Mouse (Mus musculus) hindbrain, embryonic 12.5 days (tissue): ENCODE measurements around the gene Cdk7. TPM values are rescaled to one million over a fixed set of nuclear protein-coding genes. Genes with fewer than 3 reads are reported as not detected.

ENCODE experiments used
- ATAC-seq: fragments of 200-750 bp; cut with Nextera tagmentation; 2 replicates; pipeline ENCODE4 v1.8.0; 2017; ENCODE audit warnings: moderate TSS enrichment; ENCODE audit not compliant: low FRiP score
- H3K27ac ChIP-seq: fragments of 300-500 bp; sonication (generic); 2 replicates; pipeline ENCODE4 v1.5.1; 2016; ENCODE audit warnings: mild to moderate bottlenecking
- H3K27me3 ChIP-seq: fragments of 300-500 bp; sonication (generic); 2 replicates; pipeline ENCODE4 v1.6.1; 2016; ENCODE audit warnings: mild to moderate bottlenecking
- H3K36me3 ChIP-seq: fragments of 300-500 bp; sonication (generic); 2 replicates; pipeline ENCODE4 v1.6.1; 2016; ENCODE audit warnings: mild to moderate bottlenecking
- H3K4me1 ChIP-seq: fragments of 300-500 bp; sonication (generic); 2 replicates; pipeline ENCODE4 v1.6.1; 2016
- H3K4me2 ChIP-seq: fragments of 300-500 bp; sonication (generic); replicated peaks from 2 replicates; pipeline ENCODE4 v1.6.1; 2016; ENCODE audit warnings: mild to moderate bottlenecking
- H3K4me3 ChIP-seq: fragments of 300-500 bp; sonication (generic); 2 replicates; pipeline ENCODE4 v1.5.1; 2016; ENCODE audit warnings: mild to moderate bottlenecking
- H3K9ac ChIP-seq: fragments of 300-500 bp; sonication (generic); 2 replicates; pipeline ENCODE4 v1.6.1; 2016; ENCODE audit warnings: mild to moderate bottlenecking, moderate library complexity
- H3K9me3 ChIP-seq: fragments of 300-500 bp; sonication (generic); replicated peaks from 2 replicates; pipeline ENCODE4 v1.6.1; 2016; ENCODE audit warnings: mild to moderate bottlenecking
- WGBS: fragments of 180-500 bp; shearing (Covaris S2); methylation state at CpG from one replicate; pipeline ENCODE4 v1.1.7; 2016; 5-methylcytosine and 5-hydroxymethylcytosine counted together
- polyA plus RNA-seq: library from polyadenylated mRNA; unstranded; fragments of >200 nt; fragmentation: Nextera tagmentation; extraction: Ambion mirVana; gene quantifications from 2 replicates; pipeline ENCODE4 v1.2.1, GENCODE M21; 2016

Cdk7 gene
- polyA plus RNA-seq, 1 experiment from 2014 or later: 74.1 TPM

- Histone ChIP-seq H3K9ac (peak within 1 kb of the TSS; percentile 66), H3K36me3 (peaks cover 14% of the 10 kb centered on the region), H3K27ac (no peak within 1 kb of the TSS), H3K9me3 (no peaks in the 10 kb centered on the region), H3K27me3 (no peaks in the 10 kb centered on the region), H3K4me3 (peak within 1 kb of the TSS; percentile 52), H3K4me2 (peak within 1 kb of the TSS; percentile 83), H3K4me1 (peaks cover 3% of the 10 kb centered on the region; the same call in 1 of the 2 replicates)
- WGBS: under 1% methylated on average over 44 of the region's 44 CpGs
- ATAC-seq: peak; percentile 63; the same call in 1 of the 2 replicates
Measured at GRCm38 (mm10) chr13:100669291-100670022, 61.3 kb downstream of the Cdk7 start, which contains the start of gene Ccdc125. Gene Ccdc125 (plus strand): TSS chr13:100669717.

- Histone ChIP-seq H3K4me2 (no peak overlapping the region), H3K4me3 (no peak overlapping the region), H3K4me1 (no peaks in the 10 kb centered on the region), H3K36me3 (peaks cover 8% of the 10 kb centered on the region; the same call in 1 of the 2 replicates), H3K9ac (no peak overlapping the region), H3K9me3 (no peaks in the 10 kb centered on the region), H3K27me3 (no peaks in the 10 kb centered on the region), H3K27ac (no peak overlapping the region)
- 49% methylated on average over 4 of the region's 4 CpGs for WGBS
- peak; percentile 38; the same call in 1 of the 2 replicates for ATAC-seq
Measured at GRCm38 (mm10) chr13:100659864-100660456, 70.8 kb downstream of the Cdk7 start.

DNA sequence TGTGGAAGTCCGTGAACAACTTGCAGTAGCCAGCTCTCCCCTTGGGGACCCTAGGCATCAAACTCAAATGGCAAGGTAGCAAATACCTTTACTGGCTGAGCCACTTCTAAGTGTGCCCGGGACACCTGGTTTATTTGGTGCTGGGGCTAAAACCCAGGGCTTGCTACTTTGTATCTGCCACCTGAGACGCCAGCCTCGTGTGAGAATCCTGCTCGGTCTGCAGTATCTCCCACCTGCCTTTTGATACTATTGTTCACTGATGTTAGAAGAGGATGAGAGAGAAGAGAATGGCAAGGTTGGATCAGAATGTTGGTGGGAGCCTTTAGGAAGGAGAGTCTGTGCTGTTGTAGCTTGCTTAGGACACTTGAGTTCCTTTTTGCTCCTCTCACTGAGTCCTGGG is 72.6 kb downstream of the Cdk7 start:
- no peak overlapping the region for H3K4me2 ChIP-seq
- no peaks in the 10 kb centered on the region for H3K27me3 ChIP-seq
- no peak overlapping the region for H3K9ac ChIP-seq
- WGBS: 97% methylated on average over 5 of the region's 5 CpGs
- no peak overlapping the region for H3K27ac ChIP-seq
- H3K4me1 ChIP-seq: no peaks in the 10 kb centered on the region
- H3K9me3 ChIP-seq: no peaks in the 10 kb centered on the region
- no peak overlapping the region for H3K4me3 ChIP-seq
- peaks cover 8% of the 10 kb centered on the region; the same call in 1 of the 2 replicates for H3K36me3 ChIP-seq
- ATAC-seq: no peak

Other genes with a start within 250 kb of the Cdk7 start
- 75.9 and 83.2 TPM in 2 replicates for gene Gtf2h2, start 238.4 kb downstream of the Cdk7 start, polyA plus RNA-seq
- 6.4 and 8.1 TPM in 2 replicates for gene Ocln, start 178.2 kb downstream of the Cdk7 start, polyA plus RNA-seq
- gene Marveld2, start 114.0 kb downstream of the Cdk7 start, polyA plus RNA-seq: 3.4 and 4.2 TPM in 2 replicates
- gene Ak6, start 80.0 kb downstream of the Cdk7 start, polyA plus RNA-seq: 257 and 279 TPM in 2 replicates
- gene Rad17, start 79.9 kb downstream of the Cdk7 start, polyA plus RNA-seq: 24.0 and 25.1 TPM in 2 replicates
- gene Taf9, start 79.4 kb downstream of the Cdk7 start, polyA plus RNA-seq: 18.3 and 27.6 TPM in 2 replicates
- gene Ccdc125, start 61.2 kb downstream of the Cdk7 start, polyA plus RNA-seq: 3.4 and 3.6 TPM in 2 replicates
- gene Mrps36, start 13.7 kb upstream of the Cdk7 start, polyA plus RNA-seq: 111 and 118 TPM in 2 replicates
- gene Cenph, start 45.0 kb upstream of the Cdk7 start, polyA plus RNA-seq: 29.1 and 31.3 TPM in 2 replicates
- 174 and 189 TPM in 2 replicates for gene Ccnb1, start 55.6 kb upstream of the Cdk7 start, polyA plus RNA-seq
- gene Slc30a5, start 102.5 kb upstream of the Cdk7 start, polyA plus RNA-seq: 43.5 and 51.2 TPM in 2 replicates